19 mouse cellular contexts compared by ENCODE assay signal in genomic region chr9:106442680-106443079, GRCm38 (mm10). TPM values are rescaled to one million over a fixed set of nuclear protein-coding genes. Genes with fewer than 3 reads are reported as not detected.
A peak's percentile ranks its signal among the peaks of the same experiment; 100 is the strongest.
DNase-seq lines count a peak whose midpoint lies in the region; ATAC-seq and TF ChIP-seq lines count a peak whose summit lies in the region.
"Had no signal": no experiment of that assay in that cellular context is flagged by ENCODE, and none has a peak within 500 bp of the region (broad histone marks: within the 10 kb centered on the region; RNA-seq: fewer than 3 reads in every experiment).

No protein-coding gene starts in this region.

- peak; percentile 44 for TF ChIP-seq CTCF in gastrocnemius, adult 2 months (IDR thresholded peaks at IDR 0.05)
- TF ChIP-seq CTCF in kidney, postnatal 0 days (IDR thresholded peaks at IDR 0.05; ENCODE audit: low read depth), result peak; percentile 50
- peak; percentile 46 for TF ChIP-seq CTCF in lung, postnatal 0 days (IDR thresholded peaks at IDR 0.05)

- H3K4me3 ChIP-seq in gastrocnemius, adult 2 months, result no peak overlapping the region
- H3K4me3 ChIP-seq in kidney, postnatal 0 days (replicated peaks; ENCODE audit: low read depth, low read length), result no peak overlapping the region
- no peak overlapping the region for H3K4me3 ChIP-seq in lung, postnatal 0 days (ENCODE audit: low read depth, low read length)
- H3K4me3 ChIP-seq: forebrain, embryonic 12.5 days; heart, embryonic 12.5 days; intestine, embryonic 15.5 days; limb, embryonic 13.5 days; midbrain, embryonic 12.5 days; neural tube, embryonic 13.5 days had no signal

- TF ChIP-seq EP300 in lung, postnatal 0 days (IDR thresholded peaks at IDR 0.05), result no peak

- DNase-seq in gastrocnemius, adult 2 months, result no peak
- no peak for DNase-seq in gastrocnemius, postnatal 10 days
- DNase-seq in kidney, postnatal 0 days (ENCODE audit: low spot score), result no peak
- DNase-seq in kidney, adult 8-10 months, result no peak
- no peak for DNase-seq in lung, postnatal 0 days (ENCODE audit: low spot score)
- DNase-seq in lung, postnatal 10 days, result no peak
- DNase-seq: adrenal gland, postnatal 36 days; cerebellum, adult 18-20 months; layer of hippocampus, adult 9-11 months; lung, adult 2 months; thymus, postnatal 25 days had no signal

- H3K27me3 ChIP-seq in kidney, postnatal 0 days (ENCODE audit: insufficient read depth, low read length), result no peaks in the 10 kb centered on the region
- no peaks in the 10 kb centered on the region for H3K27me3 ChIP-seq in lung, postnatal 0 days (replicated peaks; ENCODE audit: insufficient read depth, low read length)
- H3K27me3 ChIP-seq: forebrain, embryonic 12.5 days; heart, embryonic 12.5 days; intestine, embryonic 15.5 days; limb, embryonic 13.5 days; midbrain, embryonic 12.5 days; neural tube, embryonic 13.5 days had no signal

- intact Hi-C loops in gastrocnemius, adult 2 months (cut with DNase I), result no loop called here

- no peak for ATAC-seq in kidney, postnatal 0 days (replicated peaks; ENCODE audit: low FRiP score, low read depth)
- ATAC-seq in lung, postnatal 0 days, result no peak
- no peak for ATAC-seq in megakaryocyte-erythroid progenitor cell, adult 5-6 weeks (replicated peaks; ENCODE audit: low FRiP score, low TSS enrichment, poor library complexity, severe bottlenecking)
- ATAC-seq: intestine, embryonic 15.5 days had no signal

- H3K36me3 ChIP-seq in kidney, postnatal 0 days (ENCODE audit: insufficient read depth, low read length), result no peaks in the 10 kb centered on the region
- no peaks in the 10 kb centered on the region for H3K36me3 ChIP-seq in lung, postnatal 0 days (ENCODE audit: insufficient read depth, low read length)
- H3K36me3 ChIP-seq: forebrain, embryonic 12.5 days; heart, embryonic 12.5 days; intestine, embryonic 15.5 days; midbrain, embryonic 12.5 days; neural tube, embryonic 13.5 days had no signal

- no peak overlapping the region for H3K4me2 ChIP-seq in kidney, postnatal 0 days (ENCODE audit: low read length)
- no peak overlapping the region for H3K4me2 ChIP-seq in lung, postnatal 0 days (replicated peaks; ENCODE audit: low read depth, low read length)
- H3K4me2 ChIP-seq: forebrain, embryonic 12.5 days; heart, embryonic 12.5 days; hindbrain, embryonic 14.5 days; intestine, embryonic 15.5 days; limb, embryonic 13.5 days; midbrain, embryonic 12.5 days; neural tube, embryonic 13.5 days had no signal

- 85% methylated on average over 5 of the region's 5 CpGs for WGBS in kidney, postnatal 0 days
- 80% methylated on average over 5 of the region's 5 CpGs for WGBS in lung, postnatal 0 days

- no peak overlapping the region for H3K9ac ChIP-seq in kidney, postnatal 0 days (ENCODE audit: low read depth, low read length)
- no peak overlapping the region for H3K9ac ChIP-seq in lung, postnatal 0 days (replicated peaks; ENCODE audit: low read depth)
- H3K9ac ChIP-seq: forebrain, embryonic 12.5 days; heart, embryonic 12.5 days; hindbrain, embryonic 14.5 days; intestine, embryonic 15.5 days; limb, embryonic 13.5 days; midbrain, embryonic 12.5 days; neural tube, embryonic 13.5 days had no signal

- peaks cover 12% of the 10 kb centered on the region for H3K4me1 ChIP-seq in kidney, postnatal 0 days (replicated peaks; ENCODE audit: insufficient read depth, low read length)
- H3K4me1 ChIP-seq in lung, postnatal 0 days (ENCODE audit: insufficient read depth, low read depth, low read length), result no peaks in the 10 kb centered on the region; the same call in 1 of the 2 replicates

- no peak overlapping the region for H3K27ac ChIP-seq in gastrocnemius, adult 2 months
- H3K27ac ChIP-seq in kidney, postnatal 0 days, result no peak overlapping the region
- no peak overlapping the region for H3K27ac ChIP-seq in lung, postnatal 0 days (ENCODE audit: low read length)
- H3K27ac ChIP-seq: forebrain, embryonic 12.5 days; hindbrain, embryonic 14.5 days; intestine, embryonic 15.5 days; limb, embryonic 13.5 days; midbrain, embryonic 12.5 days; neural tube, embryonic 13.5 days had no signal

- H3K9me3 ChIP-seq in kidney, postnatal 0 days (replicated peaks; ENCODE audit: low read length), result no peaks in the 10 kb centered on the region
- no peaks in the 10 kb centered on the region for H3K9me3 ChIP-seq in lung, postnatal 0 days (ENCODE audit: low read length)
- H3K9me3 ChIP-seq: forebrain, embryonic 12.5 days; heart, embryonic 12.5 days; intestine, embryonic 15.5 days; limb, embryonic 13.5 days; midbrain, embryonic 12.5 days; neural tube, embryonic 13.5 days had no signal

RNA-seq across cellular contexts. Expression of gene Acy1, which starts 4.6 kb away (rescaled TPM):
- total RNA-seq in gastrocnemius, adult 2 months (2021), result 10 to 100 TPM in 1 of 2 experiments, 1 to 10 TPM in 1; 8.2 to 14.9 TPM
- total RNA-seq in gastrocnemius, postnatal 10 days (2021), result 10 to 100 TPM; 12.3 to 12.5 TPM
- polyA plus RNA-seq in kidney, postnatal 0 days (2015; fragmentation: Nextera tagmentation; extraction: Ambion mirVana), result 62.9 and 67.0 TPM in 2 replicates
- polyA plus RNA-seq in lung, postnatal 0 days (2015; fragmentation: Nextera tagmentation; extraction: Ambion mirVana), result 8.5 and 12.5 TPM in 2 replicates
- total RNA-seq in megakaryocyte-erythroid progenitor cell, adult 5-6 weeks (2014; fragmentation: Nextera tagmentation), result 17.3 and 22.0 TPM in 2 replicates
- 20.9 and 22.4 TPM in 2 replicates for total RNA-seq in megakaryocyte-erythroid progenitor cell, adult 5-6 weeks (2017)

RNA-seq across cellular contexts. Expression of gene Abhd14b, which starts 4.6 kb away (rescaled TPM):
- 1 to 10 TPM; 4.8 to 6.1 TPM for total RNA-seq in gastrocnemius, adult 2 months (2021)
- total RNA-seq in gastrocnemius, postnatal 10 days (2021), result 1 to 10 TPM; 6.3 to 7.5 TPM
- polyA plus RNA-seq in kidney, postnatal 0 days (2015; fragmentation: Nextera tagmentation; extraction: Ambion mirVana), result 72.8 and 75.2 TPM in 2 replicates
- 31.1 and 36.8 TPM in 2 replicates for polyA plus RNA-seq in lung, postnatal 0 days (2015; fragmentation: Nextera tagmentation; extraction: Ambion mirVana)
- 11.9 and 14.9 TPM in 2 replicates for total RNA-seq in megakaryocyte-erythroid progenitor cell, adult 5-6 weeks (2014; fragmentation: Nextera tagmentation)
- total RNA-seq in megakaryocyte-erythroid progenitor cell, adult 5-6 weeks (2017), result 3.6 and 4.9 TPM in 2 replicates

RNA-seq across cellular contexts. Expression of gene Abhd14a, which starts 4.8 kb away (rescaled TPM):
- 10 to 100 TPM; 15.9 to 19.8 TPM for total RNA-seq in gastrocnemius, adult 2 months (2021)
- total RNA-seq in gastrocnemius, postnatal 10 days (2021), result 10 to 100 TPM; 13.5 to 15.3 TPM
- 57.0 and 60.8 TPM in 2 replicates for polyA plus RNA-seq in kidney, postnatal 0 days (2015; fragmentation: Nextera tagmentation; extraction: Ambion mirVana)
- 21.7 and 26.9 TPM in 2 replicates for polyA plus RNA-seq in lung, postnatal 0 days (2015; fragmentation: Nextera tagmentation; extraction: Ambion mirVana)
- total RNA-seq in megakaryocyte-erythroid progenitor cell, adult 5-6 weeks (2014; fragmentation: Nextera tagmentation), result 40.5 and 56.0 TPM in 2 replicates
- 18.6 and 31.0 TPM in 2 replicates for total RNA-seq in megakaryocyte-erythroid progenitor cell, adult 5-6 weeks (2017)

RNA-seq across cellular contexts. Expression of gene Pcbp4, which starts 10.4 kb away (rescaled TPM):
- total RNA-seq in gastrocnemius, adult 2 months (2021), result 10 to 100 TPM; 63.8 to 69.0 TPM
- 10 to 100 TPM; 54.2 to 68.2 TPM for total RNA-seq in gastrocnemius, postnatal 10 days (2021)
- 78.6 and 79.7 TPM in 2 replicates for polyA plus RNA-seq in kidney, postnatal 0 days (2015; fragmentation: Nextera tagmentation; extraction: Ambion mirVana)
- 29.4 and 30.6 TPM in 2 replicates for polyA plus RNA-seq in lung, postnatal 0 days (2015; fragmentation: Nextera tagmentation; extraction: Ambion mirVana)
- 0.40 and 6.6 TPM in 2 replicates for total RNA-seq in megakaryocyte-erythroid progenitor cell, adult 5-6 weeks (2014; fragmentation: Nextera tagmentation)
- total RNA-seq in megakaryocyte-erythroid progenitor cell, adult 5-6 weeks (2017), result 0.30 and 0.89 TPM in 2 replicates

RNA-seq across cellular contexts. Expression of gene Rpl29, which starts 13.4 kb away (rescaled TPM):
- total RNA-seq in gastrocnemius, adult 2 months (2021), result 100 to 1,000 TPM; 253 to 301 TPM
- total RNA-seq in gastrocnemius, postnatal 10 days (2021), result 100 to 1,000 TPM; 456 to 462 TPM
- 1,104 and 1,207 TPM in 2 replicates for polyA plus RNA-seq in kidney, postnatal 0 days (2015; fragmentation: Nextera tagmentation; extraction: Ambion mirVana)
- 656 and 737 TPM in 2 replicates for polyA plus RNA-seq in lung, postnatal 0 days (2015; fragmentation: Nextera tagmentation; extraction: Ambion mirVana)
- total RNA-seq in megakaryocyte-erythroid progenitor cell, adult 5-6 weeks (2014; fragmentation: Nextera tagmentation), result 3,119 and 3,478 TPM in 2 replicates
- 1,796 and 2,125 TPM in 2 replicates for total RNA-seq in megakaryocyte-erythroid progenitor cell, adult 5-6 weeks (2017)
